Mouse (Mus musculus): Measurements from ENCODE around the gene Atg4a. TPM values are rescaled to one million over a fixed set of nuclear protein-coding genes. Genes with fewer than 3 reads are reported as not detected.

Atg4a gene
- 6.0 and 8.8 TPM in 2 replicates for polyA plus RNA-seq (2012; rRNA removed; ENCODE audit: low replicate concordance)

GRCm38 (mm10) chrX:140956272-140956940, at the start of gene Atg4a, which contains the start of gene Psmd10:
Gene Atg4a (plus strand): TSS chrX:140956907.
Gene Psmd10 (minus strand): TSS chrX:140956728.

DNA sequence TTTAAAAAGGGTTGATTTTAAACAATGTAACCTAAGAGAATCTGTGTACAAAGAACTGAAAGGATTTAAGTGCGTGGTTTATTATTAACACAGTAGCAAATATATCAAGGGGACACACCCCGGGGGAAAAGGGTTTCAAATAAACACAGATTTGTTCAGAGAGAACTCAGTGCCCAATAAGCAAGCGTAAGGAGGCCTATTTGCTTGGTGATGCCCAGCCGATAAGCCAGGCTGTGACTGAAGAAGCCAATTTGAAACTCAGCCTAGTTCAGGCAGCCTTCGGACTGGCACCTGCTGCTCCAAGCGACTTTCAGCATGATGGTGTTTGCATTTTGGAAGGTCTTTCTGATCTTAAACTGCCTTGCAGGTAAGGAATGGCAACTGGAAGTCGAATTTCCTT, 49.3 kb upstream of the Atg4a start, which contains the start of gene Vsig1:
Gene Vsig1, plus strand, starts transcription at position 249 of the 400 bp plus-strand sequence.

Other genes starting within 250 kb of the Atg4a start
- not detected in 2 replicates for gene Tex13b, start 143.5 kb upstream of the Atg4a start, polyA plus RNA-seq (2012; rRNA removed; ENCODE audit: low replicate concordance)
- gene Vsig1, start 49.3 kb upstream of the Atg4a start, polyA plus RNA-seq (2012; rRNA removed; ENCODE audit: low replicate concordance), result 1.1 TPM in 1 of 2 replicates, not detected in the other
- 6.8 and 7.0 TPM in 2 replicates for gene Psmd10, start 179 bp upstream of the Atg4a start, polyA plus RNA-seq (2012; rRNA removed; ENCODE audit: low replicate concordance)